Mouse (Mus musculus) fibroblast of lung, adult 2 months (primary cell): Measurements from ENCODE around the gene Tmem255a.
A peak's percentile ranks its signal among the peaks of the same experiment; 100 is the strongest.
"Not testable (repeated sequence)": the region's sequence is repeated elsewhere in the genome, so short reads cannot be mapped to it uniquely, and the experiment has no call there.

Experiments
- DNase-seq: peaks from one replicate; pipeline ENCODE4 v3.0.0-alpha.2; 2011; ENCODE audit warnings: low read depth

Tmem255a gene

DNA sequence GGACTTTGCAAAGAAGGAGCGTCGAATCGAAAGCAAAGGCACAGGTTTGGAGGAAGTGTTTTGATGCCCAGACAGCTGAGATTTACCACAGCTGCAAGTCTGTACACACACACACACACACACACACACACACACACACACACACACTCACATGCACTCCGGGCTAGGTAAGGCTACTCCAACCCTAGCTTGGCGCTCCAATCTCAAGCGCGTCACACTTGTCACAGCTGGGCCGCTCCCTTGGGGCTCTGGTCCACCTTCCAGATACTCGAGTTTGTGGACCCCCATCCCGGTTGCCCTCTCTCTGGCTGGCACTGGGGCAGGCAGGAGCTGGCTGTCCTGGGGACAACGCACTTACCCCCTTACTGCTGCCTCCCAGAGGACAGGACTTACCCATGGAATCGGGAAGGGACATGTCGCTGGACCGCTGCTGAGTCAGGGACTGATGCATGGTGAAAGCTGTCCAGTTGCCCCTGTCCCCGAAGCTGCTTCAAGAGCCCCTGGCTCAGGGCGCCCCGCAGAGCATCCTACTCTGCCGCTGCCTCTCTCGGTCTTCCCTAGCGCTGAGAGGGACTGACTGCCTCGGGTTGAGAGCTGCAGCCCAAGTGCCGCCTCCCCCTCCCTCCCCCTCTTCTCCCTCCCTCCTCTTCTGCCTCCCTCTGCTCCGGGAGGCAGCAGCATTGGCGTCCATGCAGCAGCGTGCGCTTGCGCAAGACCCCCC, at the start of gene Tmem255a:
Gene Tmem255a, minus strand, starts transcription at position 589 of the 721 bp plus-strand sequence.
- DNase-seq: no peak

DNA sequence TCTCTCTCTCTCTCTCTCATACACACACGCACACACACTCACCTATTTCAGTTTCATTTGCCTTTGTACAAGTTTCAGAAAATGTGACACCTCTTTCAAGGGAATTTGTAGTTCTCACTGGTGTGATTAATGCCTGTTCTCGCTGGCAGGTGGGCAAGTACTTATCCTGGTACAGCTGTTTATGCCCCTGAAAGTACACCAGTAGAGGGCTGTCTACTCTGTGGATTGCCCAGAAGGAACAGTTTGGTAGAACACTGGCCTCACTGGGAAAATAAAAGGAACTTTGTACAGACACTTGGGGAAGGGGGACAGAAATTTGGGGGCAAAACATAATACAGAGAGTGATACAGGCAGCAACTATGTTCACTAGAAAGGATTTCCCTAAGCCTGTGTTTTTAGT, 7.4 kb upstream of the Tmem255a start:
- DNase-seq: no peak

DNA sequence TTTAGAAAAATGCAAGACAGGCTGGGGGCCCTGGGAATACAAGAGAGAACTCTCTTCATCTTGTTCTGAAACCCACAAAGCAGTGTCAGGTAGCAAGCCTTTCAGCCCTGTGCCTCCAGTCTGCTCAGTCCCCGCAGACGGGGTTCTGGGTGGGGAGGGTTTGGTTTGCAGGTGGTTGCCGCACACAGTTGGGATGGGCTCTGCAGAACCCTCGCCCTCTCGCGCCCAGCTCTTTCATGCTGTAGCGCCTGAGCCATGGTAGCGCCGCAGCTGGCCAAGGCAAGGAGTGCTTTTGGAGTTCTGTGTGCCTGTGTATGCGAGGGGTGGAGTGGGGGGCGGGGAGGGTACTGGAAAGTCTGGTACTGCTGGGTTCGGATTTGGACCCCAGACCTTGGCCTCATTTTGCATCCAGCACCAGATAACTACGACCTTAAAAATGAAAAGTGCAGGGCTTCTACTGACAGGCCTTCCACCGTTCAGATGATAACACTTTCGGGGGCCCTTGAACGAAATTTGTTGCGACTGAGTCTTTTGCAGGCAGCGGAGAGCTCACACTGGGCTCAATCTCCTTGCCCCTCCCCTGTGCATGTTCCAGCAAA, 1.8 kb downstream of the Tmem255a start:
- no peak for DNase-seq

DNA sequence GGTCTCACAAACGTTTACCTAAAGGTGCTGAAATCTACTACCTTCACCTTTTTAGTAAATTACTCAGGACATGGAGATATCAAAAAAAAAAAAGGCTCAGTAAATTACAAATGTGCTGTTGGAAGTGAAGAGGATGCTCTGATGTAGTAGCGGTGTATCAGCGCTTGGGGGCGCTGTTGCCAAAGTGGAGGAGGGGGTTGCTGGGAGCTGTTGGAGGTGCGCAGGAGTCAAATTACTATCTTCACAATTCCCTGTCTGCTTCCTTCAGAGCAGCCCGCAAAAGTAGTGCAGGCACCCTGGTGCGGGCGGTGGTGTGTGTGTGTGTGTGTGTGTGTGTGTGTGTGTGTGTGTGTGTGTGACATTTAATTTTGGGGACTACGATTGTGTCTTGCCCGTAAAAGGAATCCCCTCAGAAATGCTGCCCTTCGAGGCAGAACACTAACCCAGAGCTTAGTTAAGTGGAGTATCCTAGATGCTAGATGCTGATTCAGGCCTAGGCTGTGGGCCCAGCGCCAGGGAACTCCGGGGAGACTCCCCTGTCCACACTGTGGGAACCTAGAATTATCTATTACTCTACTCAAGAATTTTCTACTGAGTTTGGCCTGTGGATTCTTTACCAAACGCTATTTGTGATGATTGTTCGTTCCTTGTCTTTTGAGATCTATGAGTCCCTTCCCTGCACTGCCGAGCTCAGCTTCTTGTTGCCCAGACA, 2.4 kb downstream of the Tmem255a start:
- no peak for DNase-seq

DNA sequence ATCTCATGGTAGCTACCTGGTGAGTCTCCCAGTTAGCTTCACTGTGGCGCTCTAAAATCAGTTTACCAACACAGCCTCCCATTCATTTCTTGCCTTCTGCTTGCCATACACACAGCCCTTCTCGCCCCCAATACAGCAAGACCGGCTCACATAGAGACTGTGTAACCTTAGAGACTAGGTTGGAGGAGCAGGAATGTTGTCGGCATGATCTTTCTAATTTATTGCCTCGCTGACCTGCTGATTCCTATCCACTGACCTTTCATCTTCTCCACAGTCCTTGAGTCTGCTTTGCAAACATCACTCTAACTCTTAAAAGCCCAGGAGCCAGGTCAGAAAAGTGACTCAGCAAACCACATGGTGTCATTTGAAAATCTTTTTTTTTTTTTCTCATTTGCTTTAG, 4.6 kb downstream of the Tmem255a start:
- no peak for DNase-seq

DNA sequence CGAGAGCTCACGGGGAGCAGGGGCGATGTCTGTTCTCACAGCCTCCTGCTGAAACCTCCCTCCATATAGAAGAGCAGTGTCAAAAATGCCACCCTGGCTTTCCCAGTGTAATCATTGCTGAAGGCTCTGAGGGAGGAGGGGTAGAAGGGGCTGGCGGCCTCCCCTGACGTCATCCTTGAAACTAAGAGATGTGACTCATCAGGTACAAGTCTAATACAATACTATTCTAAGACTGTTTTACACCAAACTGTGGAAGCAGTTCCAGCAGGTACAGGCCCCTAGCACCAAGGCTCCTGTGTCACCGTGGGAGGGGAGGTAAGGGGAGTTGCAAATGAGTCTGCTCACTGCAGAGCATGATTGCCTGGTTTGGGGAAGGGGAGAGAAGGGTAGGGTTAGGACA, 5.1 kb downstream of the Tmem255a start:
- no peak for DNase-seq

DNA sequence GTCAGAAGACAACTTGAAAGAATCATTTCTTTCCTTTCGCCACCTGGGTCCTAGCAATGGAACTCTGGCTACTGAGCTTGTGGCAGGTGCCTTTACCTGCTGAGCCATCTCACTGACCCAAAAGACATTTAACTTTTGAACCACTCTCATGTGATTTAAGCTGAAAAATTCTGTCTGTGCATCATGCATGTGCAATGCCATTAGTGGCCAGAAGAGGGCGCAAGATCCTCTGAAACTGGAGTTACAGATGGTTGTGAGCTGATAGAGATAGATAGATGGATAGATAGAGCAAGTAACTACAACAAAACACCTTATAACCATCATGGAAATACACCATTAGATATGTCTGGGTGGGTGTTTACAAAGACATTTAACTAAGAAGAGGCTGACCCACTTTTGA, 14.5 kb downstream of the Tmem255a start:
- peak; percentile 10 for DNase-seq

DNA sequence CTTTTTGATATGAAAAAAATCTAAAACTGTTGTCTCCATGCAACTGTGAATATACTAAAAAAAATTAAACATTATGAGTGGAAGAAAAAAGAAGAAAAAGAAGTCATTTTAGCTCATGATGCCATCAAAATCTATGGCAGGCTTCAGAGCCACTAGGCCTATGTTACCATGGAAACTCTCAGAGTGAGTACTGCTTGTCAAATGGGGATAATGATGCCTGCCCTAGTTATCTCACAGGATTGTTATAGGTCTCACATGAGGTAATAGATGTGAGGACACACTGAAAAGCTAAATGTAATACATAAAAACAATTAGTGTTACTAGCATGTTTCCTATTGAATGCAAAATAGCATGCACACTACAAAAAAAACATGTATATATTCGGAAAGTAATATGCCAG, 22.4 kb downstream of the Tmem255a start:
- no peak for DNase-seq

DNA sequence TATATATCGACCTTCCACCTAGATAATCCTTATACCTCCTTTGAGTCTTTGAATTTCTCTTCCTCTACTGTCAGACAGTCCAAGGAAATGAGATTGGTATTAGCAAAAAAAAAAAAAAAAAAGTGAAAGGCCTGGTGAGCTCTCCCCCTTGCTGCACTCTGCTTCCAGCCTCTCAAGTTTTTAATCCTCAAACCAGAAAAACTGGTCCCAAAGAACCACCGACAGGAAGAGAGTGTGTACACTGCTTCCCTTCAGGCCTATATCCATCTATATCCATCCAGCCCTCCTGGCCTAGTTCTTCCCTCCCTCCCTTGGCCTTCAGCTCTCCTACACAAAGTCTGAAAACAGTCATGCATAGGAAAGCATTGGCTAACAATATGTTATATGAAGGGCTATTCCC, 29.5 kb downstream of the Tmem255a start:
- no peak for DNase-seq

DNA sequence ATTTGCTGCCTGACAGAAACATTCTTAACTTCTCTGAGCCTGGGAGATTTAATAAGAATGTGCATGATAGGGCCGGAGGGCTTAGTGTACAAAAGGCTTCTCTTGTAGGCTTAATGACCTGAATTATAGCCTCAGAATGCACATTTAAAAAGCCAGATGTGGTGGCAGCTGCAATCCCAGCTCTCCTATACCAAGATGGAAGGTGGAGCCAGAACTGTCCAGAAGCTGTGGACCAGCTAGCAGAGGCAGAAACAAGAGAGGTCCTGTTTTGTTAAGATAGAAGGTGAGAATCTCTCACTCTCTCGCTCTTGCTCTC, 34.6 kb downstream of the Tmem255a start:
- DNase-seq: no peak

DNA sequence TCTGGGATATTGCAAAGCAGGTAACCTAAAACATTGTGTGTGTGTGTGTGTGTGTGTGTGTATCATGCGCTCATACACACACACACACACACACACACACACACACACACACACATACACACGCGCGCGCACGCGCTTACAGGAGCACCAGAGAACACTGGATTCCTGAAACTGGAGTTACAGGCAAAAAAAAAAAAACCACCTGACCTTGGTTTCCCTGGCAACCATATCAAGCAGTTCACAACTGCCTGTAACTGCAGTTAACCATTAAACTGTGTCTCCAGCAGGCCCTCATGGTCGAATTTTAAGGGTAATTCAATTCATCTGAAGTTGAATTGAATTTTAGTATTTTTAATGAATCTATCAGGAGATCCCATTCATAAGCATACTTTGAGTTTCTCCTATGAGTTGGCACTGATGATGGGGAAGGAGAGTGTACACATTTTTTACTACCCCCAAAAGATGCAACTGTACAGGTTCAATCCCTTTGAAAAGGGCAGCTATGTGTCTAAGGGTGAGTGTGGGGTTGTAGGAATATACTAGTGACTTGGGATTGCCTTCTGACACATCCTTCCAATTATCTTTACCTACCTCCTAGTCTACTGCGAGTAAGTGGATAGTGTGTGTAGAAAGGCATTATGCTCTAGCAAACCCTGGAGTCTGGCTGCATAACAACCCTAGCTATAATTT, 35.1 kb downstream of the Tmem255a start:
- no peak for DNase-seq

DNA sequence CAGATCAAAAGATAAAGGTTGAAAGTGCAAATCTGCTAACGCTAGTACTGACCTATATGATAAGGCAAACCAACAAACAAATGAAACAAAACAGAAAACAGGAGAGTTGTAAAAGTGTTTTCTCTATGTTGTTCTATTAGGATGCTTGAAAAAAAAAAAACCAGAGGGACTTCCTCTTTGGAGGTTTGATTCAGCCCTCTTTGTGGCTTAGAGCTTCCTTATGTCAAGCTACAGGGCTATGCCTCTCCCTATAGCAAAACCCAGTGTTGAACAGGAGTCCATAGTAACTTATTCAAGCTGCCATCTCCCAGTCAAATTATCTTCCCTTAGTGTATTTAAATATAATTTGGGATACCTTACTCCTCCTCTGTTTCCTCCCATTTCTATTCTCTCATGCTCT, 44.8 kb downstream of the Tmem255a start:
- DNase-seq: no peak

DNA sequence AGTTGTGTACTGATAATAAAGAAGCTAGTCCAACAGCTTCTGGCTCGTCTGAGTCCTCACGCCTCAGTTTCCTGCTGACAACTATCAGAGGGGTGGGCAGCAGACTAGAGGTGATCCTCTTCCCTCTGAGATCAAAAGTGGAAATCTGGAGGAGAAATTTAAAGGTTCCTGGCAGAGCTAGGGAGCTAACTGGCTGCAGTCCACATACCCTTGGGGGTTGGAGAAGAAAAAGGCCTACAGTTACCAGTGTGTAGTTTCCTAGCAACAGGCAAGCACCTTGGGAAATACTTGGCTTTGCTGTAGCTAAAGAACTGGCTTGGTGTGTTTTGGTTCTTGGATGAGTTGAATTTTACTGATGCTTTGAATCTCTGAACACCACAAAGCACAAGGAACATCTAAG, 50.4 kb downstream of the Tmem255a start:
- peak; percentile 30 for DNase-seq

DNA sequence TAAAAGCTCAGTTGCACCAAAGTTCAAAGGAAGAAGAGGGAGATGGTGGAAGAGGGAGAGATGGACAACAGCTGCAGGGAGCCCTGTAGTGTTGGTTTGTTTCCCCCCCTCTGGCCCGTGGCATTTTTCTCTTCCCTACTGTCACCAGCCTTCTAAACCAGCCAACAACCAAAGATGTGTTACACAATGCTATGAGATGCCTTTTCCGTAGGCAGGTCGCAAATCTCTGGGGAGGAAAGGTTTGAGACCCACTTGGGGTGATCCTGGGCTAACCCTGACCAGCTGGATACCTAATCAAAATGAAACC, 61.8 kb downstream of the Tmem255a start:
- no peak for DNase-seq

DNA sequence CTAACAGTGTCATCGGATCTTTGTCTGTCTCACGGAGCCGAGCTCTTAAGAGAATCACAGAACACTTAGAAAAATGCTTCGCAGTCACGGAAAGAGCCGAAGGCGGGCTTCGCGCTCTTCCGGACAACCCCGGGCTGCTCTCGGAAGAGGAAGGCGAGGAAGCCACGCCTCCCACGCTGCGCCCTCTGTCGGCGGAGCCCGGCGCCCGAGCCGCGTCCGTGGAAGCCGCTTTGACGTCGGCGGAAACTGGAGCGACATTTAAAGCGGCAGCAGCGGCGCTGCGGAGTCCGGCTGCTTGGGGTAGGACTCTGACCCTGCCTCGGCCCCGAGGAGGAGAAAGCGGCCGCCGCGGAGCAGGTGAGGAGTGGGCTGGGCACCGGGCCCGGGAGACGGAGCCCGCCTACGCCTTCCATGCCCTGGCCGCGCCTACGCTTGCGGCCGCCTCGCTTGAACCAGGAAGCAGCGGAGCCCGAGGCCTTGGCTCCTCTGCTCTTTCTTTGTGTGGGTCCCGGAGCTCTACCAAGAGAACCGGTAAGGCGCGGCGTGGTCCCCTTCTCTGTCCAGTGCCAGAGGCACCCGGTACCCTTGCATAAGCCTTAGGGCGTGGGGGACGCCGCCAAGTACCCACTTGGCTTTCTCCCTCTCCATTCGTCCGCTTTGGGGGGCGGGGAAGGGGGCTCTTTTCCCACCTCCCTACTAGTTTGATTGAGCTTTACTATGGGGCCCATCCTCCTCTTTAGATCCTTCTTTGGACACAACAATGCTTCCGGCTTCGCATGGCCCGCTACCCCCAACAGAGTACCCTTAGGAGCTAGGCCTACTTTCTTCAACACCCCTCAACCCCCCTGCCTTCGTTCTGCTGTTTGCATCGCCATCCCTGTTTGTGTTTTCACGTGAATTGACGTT, 62.4 kb downstream of the Tmem255a start, which contains the start of gene Zbtb33:
Gene Zbtb33, plus strand, starts transcription at position 242 of the 906 bp plus-strand sequence.
- peak; percentile 59 for DNase-seq

DNA sequence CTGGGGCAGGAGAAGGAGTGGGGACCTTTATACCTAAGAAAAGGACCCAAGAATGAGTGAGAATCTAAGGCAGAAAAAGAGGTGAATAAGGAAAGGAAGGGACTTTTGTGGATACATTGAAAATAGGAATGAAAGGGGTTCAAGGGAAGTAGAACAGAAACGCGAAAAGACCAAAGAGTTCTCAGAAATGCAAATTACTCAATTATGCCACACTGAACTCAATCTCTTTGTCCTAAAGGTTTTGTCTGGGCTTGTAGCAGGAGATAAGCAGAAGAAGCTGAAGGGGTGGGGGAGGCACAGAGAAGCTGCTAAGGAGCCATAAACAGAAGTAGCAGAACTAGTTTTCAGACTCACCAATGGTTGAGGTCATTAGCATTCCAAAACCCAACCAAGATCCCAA, 66.7 kb downstream of the Tmem255a start:
- no peak for DNase-seq

DNA sequence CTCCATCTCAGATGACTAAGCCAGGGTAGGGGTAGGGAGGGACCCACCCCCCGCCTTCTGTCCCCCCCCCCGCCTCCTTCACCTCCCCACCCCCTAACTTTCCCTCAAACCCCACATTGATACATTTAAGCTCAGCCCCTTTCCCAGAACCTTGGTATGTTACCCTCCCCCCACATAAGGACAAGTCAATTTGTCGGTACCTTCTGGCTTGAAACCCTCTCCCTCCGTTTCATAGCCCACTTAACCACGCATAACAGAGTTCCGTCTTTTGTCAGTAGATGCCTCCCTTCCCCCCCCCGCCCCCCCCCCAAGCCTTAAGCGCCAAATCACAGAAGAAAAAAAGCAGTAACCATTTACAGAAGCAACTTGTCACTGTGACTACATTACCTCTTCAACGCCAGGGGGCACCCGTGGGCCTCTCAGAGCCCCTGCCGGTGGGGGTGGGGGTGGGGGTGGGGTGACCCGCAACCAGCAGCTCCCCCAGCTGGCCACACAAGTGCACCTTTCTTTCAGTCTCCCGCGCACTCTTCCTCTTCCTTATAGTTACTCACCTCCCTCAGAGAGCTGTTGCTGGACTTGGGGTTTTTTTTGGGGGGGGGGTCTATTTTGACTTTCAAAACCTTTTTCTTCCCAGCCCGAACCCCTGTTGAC, 70.5 kb downstream of the Tmem255a start:
- DNase-seq: no peak

DNA sequence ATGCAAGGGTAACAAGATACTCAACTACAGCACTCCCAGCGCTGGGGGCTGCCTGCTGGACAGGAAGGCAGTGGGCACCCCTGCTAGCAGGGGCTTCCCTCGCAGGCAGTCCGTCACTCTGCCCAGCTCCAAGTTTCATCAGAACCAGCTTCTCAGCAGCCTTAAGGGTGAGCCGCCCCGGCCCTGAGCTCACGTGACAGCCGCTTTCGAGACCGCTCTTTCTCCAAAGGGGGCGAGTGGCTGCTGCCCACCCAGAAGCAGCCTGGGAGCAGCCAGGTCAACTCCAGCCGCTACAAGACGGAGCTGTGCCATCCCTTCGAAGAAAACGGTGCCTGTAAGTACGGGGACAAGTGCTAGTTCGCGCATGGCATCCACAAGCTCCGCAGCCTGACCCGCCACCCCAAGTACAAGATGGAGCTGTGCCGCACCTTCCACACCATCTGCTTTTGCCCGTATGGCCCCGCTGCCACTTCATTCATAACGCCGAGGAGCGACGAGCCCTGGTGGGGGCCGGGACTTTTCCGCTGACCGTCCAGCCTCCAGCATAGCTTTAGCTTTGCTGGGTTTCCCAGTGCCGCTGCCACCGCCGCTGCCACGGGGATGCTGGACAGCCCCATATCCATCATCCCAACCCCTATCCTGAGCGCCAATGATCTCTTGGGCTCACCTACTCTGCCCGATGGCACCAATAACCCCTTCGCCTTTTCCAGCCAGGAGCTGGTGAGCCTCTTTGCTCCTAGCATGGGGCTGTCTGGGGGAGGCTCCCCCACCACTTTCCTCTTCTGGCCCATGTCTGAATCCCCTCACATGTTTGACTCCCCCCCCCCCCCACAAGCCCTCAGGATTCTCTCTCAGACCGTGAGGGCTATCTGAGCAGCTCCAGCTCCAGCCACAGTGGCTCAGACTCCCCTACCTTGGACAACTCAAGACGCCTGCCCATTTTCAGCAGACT, 71.3 kb downstream of the Tmem255a start:
- DNase-seq: no peak

DNA sequence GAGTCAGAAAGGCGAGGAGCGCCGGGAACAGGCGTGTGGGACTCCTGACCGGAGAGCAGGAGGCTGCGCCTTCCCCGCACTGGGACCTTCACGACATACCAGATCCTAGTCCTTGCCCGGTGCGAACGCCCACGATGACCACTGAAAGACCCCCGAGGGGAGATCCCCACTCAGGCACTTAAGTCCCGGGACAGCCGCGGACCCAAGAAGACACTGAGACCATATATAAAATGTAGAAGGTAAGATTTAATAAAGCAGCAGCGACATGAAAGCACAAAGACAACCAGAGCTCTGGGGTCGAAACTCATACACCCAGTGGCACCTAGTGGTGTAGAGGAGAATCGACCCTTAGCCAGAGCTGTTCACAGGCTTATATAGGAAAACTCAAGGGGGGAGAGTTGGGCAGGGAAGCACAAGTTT, 72.3 kb downstream of the Tmem255a start:
- DNase-seq: not testable (repeated sequence)

DNA sequence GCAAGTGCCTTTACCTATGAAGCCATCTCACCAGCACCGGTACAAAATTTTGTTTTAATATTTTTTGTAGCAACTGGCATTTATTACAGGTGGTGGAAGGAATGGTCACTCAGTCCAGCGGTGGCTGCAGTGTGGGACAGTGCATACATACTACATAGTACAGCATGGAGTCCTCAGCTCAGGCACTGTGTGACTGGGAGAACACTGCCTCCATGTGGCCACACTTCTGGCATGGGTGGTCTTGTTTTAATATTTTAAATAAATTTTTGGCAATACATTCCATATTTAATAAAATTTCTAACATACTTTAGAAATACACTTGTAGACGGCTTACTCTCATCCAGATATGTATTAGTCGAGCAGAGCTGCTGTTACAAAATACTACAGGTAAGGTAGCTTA, 85.6 kb downstream of the Tmem255a start:
- DNase-seq: no peak
